Mouse (Mus musculus): ENCODE results near the gene Taf12.
"Not testable (repeated sequence)": the region's sequence is repeated elsewhere in the genome, so short reads cannot be mapped to it uniquely, and the experiment has no call there.

Gene Taf12

GRCm38 (mm10) chr4:132269740-132270560 lies 4.2 kb upstream of the Taf12 start:
- DNase-seq (ENCODE audit: low read depth), result peak; percentile 97

GRCm38 (mm10) chr4:132273166-132273565 lies 1.0 kb upstream of the Taf12 start:
- no peak for DNase-seq (ENCODE audit: low read depth)

- DNase-seq (ENCODE audit: low read depth), result no peak
These were observed 1.8 kb downstream of the Taf12 start for GRCm38 (mm10) chr4:132275949-132276348.

GRCm38 (mm10) chr4:132288840-132289239 lies 14.7 kb downstream of the Taf12 start:
- DNase-seq (ENCODE audit: low read depth), result not testable (repeated sequence)

GRCm38 (mm10) chr4:132291056-132291455 lies 16.9 kb downstream of the Taf12 start:
- no peak for DNase-seq (ENCODE audit: low read depth)

GRCm38 (mm10) chr4:132291624-132292335 lies 17.6 kb downstream of the Taf12 start:
- no peak for DNase-seq (ENCODE audit: low read depth)

- no peak for DNase-seq (ENCODE audit: low read depth)
These were observed 18.8 kb downstream of the Taf12 start for GRCm38 (mm10) chr4:132292988-132293387.

- no peak for DNase-seq (ENCODE audit: low read depth)
These were observed 19.6 kb downstream of the Taf12 start for GRCm38 (mm10) chr4:132293682-132294240.

GRCm38 (mm10) chr4:132295696-132296390 lies 21.7 kb downstream of the Taf12 start:
- no peak for DNase-seq (ENCODE audit: low read depth)

- no peak for DNase-seq (ENCODE audit: low read depth)
These were observed 25.7 kb downstream of the Taf12 start for GRCm38 (mm10) chr4:132299849-132300248.

- no peak for DNase-seq (ENCODE audit: low read depth)
These were observed 27.3 kb downstream of the Taf12 start for GRCm38 (mm10) chr4:132301486-132301885.

GRCm38 (mm10) chr4:132301965-132302938 lies 28.1 kb downstream of the Taf12 start:
- peak; percentile 52 for DNase-seq (ENCODE audit: low read depth)

- peak; percentile 77 for DNase-seq (ENCODE audit: low read depth)
These were observed 28.8 kb downstream of the Taf12 start, which contains the start of gene Rab42 for GRCm38 (mm10) chr4:132302939-132303479. TSS of gene Rab42 (minus strand) at chr4:132303385.

GRCm38 (mm10) chr4:132303484-132303883 lies 29.3 kb downstream of the Taf12 start:
- DNase-seq (ENCODE audit: low read depth), result not testable (repeated sequence)

GRCm38 (mm10) chr4:132305276-132305675 lies 31.1 kb downstream of the Taf12 start:
- peak; percentile 48 for DNase-seq (ENCODE audit: low read depth)

- peak; percentile 16 for DNase-seq (ENCODE audit: low read depth)
These were observed 31.8 kb downstream of the Taf12 start for GRCm38 (mm10) chr4:132306004-132306403.

GRCm38 (mm10) chr4:132308437-132309139 lies 34.4 kb downstream of the Taf12 start:
- peak; percentile 94 for DNase-seq (ENCODE audit: low read depth)

- peak; percentile 84 for DNase-seq (ENCODE audit: low read depth)
These were observed 35.1 kb downstream of the Taf12 start for GRCm38 (mm10) chr4:132309140-132309848.

- peak; percentile 85 for DNase-seq (ENCODE audit: low read depth)
These were observed 35.8 kb downstream of the Taf12 start for GRCm38 (mm10) chr4:132309849-132310472.
